ENCODE assay signal across 9 mouse cellular contexts in genomic region chr7:24482208-24483020, GRCm38 (mm10). TPM values are rescaled to one million over a fixed set of nuclear protein-coding genes. Genes with fewer than 3 reads are reported as not detected.
DNase-seq lines count a peak whose midpoint lies in the region; ATAC-seq and TF ChIP-seq lines count a peak whose summit lies in the region.
"Had no signal": no experiment of that assay in that cellular context is flagged by ENCODE, and none has a peak within 500 bp of the region (broad histone marks: within the 10 kb centered on the region; RNA-seq: fewer than 3 reads in every experiment).

No protein-coding gene starts in this region.

- peak overlapping the region; percentile 98 for H3K4me2 ChIP-seq in embryonic facial prominence, embryonic 14.5 days (ENCODE audit: low read depth, low read length)
- peak overlapping the region; percentile 98 for H3K4me2 ChIP-seq in intestine, embryonic 16.5 days (ENCODE audit: low read depth, low read length)
- H3K4me2 ChIP-seq in neural tube, embryonic 11.5 days (ENCODE audit: low read depth) = peak overlapping the region; percentile 93

- peak; percentile 6 for ATAC-seq in embryonic facial prominence, embryonic 14.5 days (ENCODE audit: low read depth)
- ATAC-seq in intestine, embryonic 16.5 days = no peak; the same call in none of the 2 replicates
- peak; percentile 45 for ATAC-seq in neural tube, embryonic 11.5 days (ENCODE audit: insufficient read depth, low FRiP score, low TSS enrichment)

- no peak for DNase-seq in layer of hippocampus, adult 2 months (ENCODE audit: low spot score in 2 of 2)
- DNase-seq in layer of hippocampus, adult 11-12 months (ENCODE audit: low spot score) = no peak
- DNase-seq in embryonic facial prominence, embryonic 14.5 days (ENCODE audit: low spot score) = no peak
- peak; percentile 42 for DNase-seq in neural tube, embryonic 11.5 days (ENCODE audit: low spot score)
- no peak for DNase-seq in left cerebral cortex, adult 18-20 months (ENCODE audit: low spot score in 2 of 2)
- no peak for DNase-seq in layer of hippocampus, adult 18-20 months (ENCODE audit: low spot score in 2 of 2)
- no peak for DNase-seq in right cerebral cortex, postnatal 36 days (ENCODE audit: low spot score in 2 of 2)

- no peaks in the 10 kb centered on the region for H3K9me3 ChIP-seq in embryonic facial prominence, embryonic 14.5 days (ENCODE audit: control insufficient read depth, low read length)
- 0 out of 2 replicates have a peak, but pooled peaks cover 5% of the 10 kb centered on the region for H3K9me3 ChIP-seq in intestine, embryonic 16.5 days (ENCODE audit: control insufficient read depth, low read length)
- H3K9me3 ChIP-seq in neural tube, embryonic 11.5 days (ENCODE audit: control insufficient read depth, low read length) = no peaks in the 10 kb centered on the region

- peak overlapping the region; percentile 80 for H3K27ac ChIP-seq in layer of hippocampus, adult 2 months
- no peak overlapping the region for H3K27ac ChIP-seq in embryonic facial prominence, embryonic 14.5 days (replicated peaks; ENCODE audit: low read depth, low read length)
- no peak overlapping the region for H3K27ac ChIP-seq in intestine, embryonic 16.5 days (ENCODE audit: low read length)
- H3K27ac ChIP-seq in neural tube, embryonic 11.5 days (ENCODE audit: low read depth, low read length) = peak overlapping the region; percentile 60; the same call in 1 of the 2 replicates

- H3K4me3 ChIP-seq in layer of hippocampus, adult 2 months = peak overlapping the region; percentile 83
- H3K4me3 ChIP-seq in embryonic facial prominence, embryonic 14.5 days (ENCODE audit: low read depth, low read length) = peak overlapping the region; percentile 65
- peak overlapping the region; percentile 67 for H3K4me3 ChIP-seq in intestine, embryonic 16.5 days (ENCODE audit: low read length)
- peak overlapping the region; percentile 70 for H3K4me3 ChIP-seq in neural tube, embryonic 11.5 days (ENCODE audit: low read depth, low read length)

- H3K36me3 ChIP-seq in embryonic facial prominence, embryonic 14.5 days (ENCODE audit: control insufficient read depth, insufficient read depth, low read length) = no peaks in the 10 kb centered on the region
- H3K36me3 ChIP-seq in intestine, embryonic 16.5 days (ENCODE audit: control insufficient read depth, insufficient read depth, low read length) = no peaks in the 10 kb centered on the region
- no peaks in the 10 kb centered on the region for H3K36me3 ChIP-seq in neural tube, embryonic 11.5 days (ENCODE audit: control insufficient read depth, insufficient read depth, low read length)

- H3K9ac ChIP-seq in embryonic facial prominence, embryonic 14.5 days (ENCODE audit: low read depth, low read length) = peak overlapping the region; percentile 71
- peak overlapping the region; percentile 70 for H3K9ac ChIP-seq in intestine, embryonic 16.5 days (ENCODE audit: low read depth, low read length)
- peak overlapping the region; percentile 86 for H3K9ac ChIP-seq in neural tube, embryonic 11.5 days (ENCODE audit: low read length)

- H3K4me1 ChIP-seq in embryonic facial prominence, embryonic 14.5 days (ENCODE audit: control insufficient read depth, insufficient read depth, low read length) = peaks cover 10% of the 10 kb centered on the region; the same call in 1 of the 2 replicates
- H3K4me1 ChIP-seq in intestine, embryonic 16.5 days (ENCODE audit: control insufficient read depth, insufficient read depth, low read length) = peaks cover 13% of the 10 kb centered on the region
- H3K4me1 ChIP-seq in neural tube, embryonic 11.5 days (ENCODE audit: control insufficient read depth, insufficient read depth, low read length) = peaks cover 21% of the 10 kb centered on the region

- no peak for TF ChIP-seq CTCF in layer of hippocampus, adult 2 months (conservative IDR thresholded peaks at IDR 0.05)

- 5% methylated on average over 9 of the region's 38 CpGs for WGBS in embryonic facial prominence, embryonic 14.5 days
- WGBS in intestine, embryonic 16.5 days = 3% methylated on average over 20 of the region's 38 CpGs
- WGBS in neural tube, embryonic 11.5 days = 3% methylated on average over 11 of the region's 38 CpGs

- 0 out of 2 replicates have a peak, but pooled peaks cover 18% of the 10 kb centered on the region for H3K27me3 ChIP-seq in embryonic facial prominence, embryonic 14.5 days (replicated peaks; ENCODE audit: control insufficient read depth, insufficient read depth, low read length)
- H3K27me3 ChIP-seq in intestine, embryonic 16.5 days (replicated peaks; ENCODE audit: control insufficient read depth, insufficient read depth, low read length) = peaks cover 7% of the 10 kb centered on the region; the same call in 1 of the 2 replicates
- 0 out of 2 replicates have a peak, but pooled peaks cover 2% of the 10 kb centered on the region for H3K27me3 ChIP-seq in neural tube, embryonic 11.5 days (ENCODE audit: control insufficient read depth, insufficient read depth, low read length)

RNA-seq across cellular contexts. Expression of gene Cadm4, which starts 0.6 kb away (rescaled TPM):
- 100 to 1,000 TPM; 128 to 132 TPM for total RNA-seq in layer of hippocampus, adult 2 months (2021)
- 2.6 and 2.8 TPM in 2 replicates for polyA plus RNA-seq in embryonic facial prominence, embryonic 14.5 days (2014; fragmentation: Nextera tagmentation; extraction: Ambion mirVana)
- 1.2 and 1.5 TPM in 2 replicates for polyA plus RNA-seq in intestine, embryonic 16.5 days (2015; fragmentation: Nextera tagmentation; extraction: Ambion mirVana)
- 6.9 and 8.1 TPM in 2 replicates for polyA plus RNA-seq in neural tube, embryonic 11.5 days (2014; fragmentation: Nextera tagmentation; extraction: Ambion mirVana)
- 100 to 1,000 TPM; 207 to 219 TPM for total RNA-seq in left cerebral cortex, adult 18-20 months (2021)
- 100 to 1,000 TPM; 136 to 141 TPM for total RNA-seq in layer of hippocampus, adult 18-20 months (2021)

RNA-seq across cellular contexts. Expression of gene Plaur, which starts 20.1 kb away (rescaled TPM):
- total RNA-seq in layer of hippocampus, adult 2 months (2021) = under 1 TPM; 0.23 to 0.32 TPM
- 8.0 and 12.2 TPM in 2 replicates for polyA plus RNA-seq in embryonic facial prominence, embryonic 14.5 days (2014; fragmentation: Nextera tagmentation; extraction: Ambion mirVana)
- 8.0 and 9.7 TPM in 2 replicates for polyA plus RNA-seq in intestine, embryonic 16.5 days (2015; fragmentation: Nextera tagmentation; extraction: Ambion mirVana)
- 1.5 and 2.2 TPM in 2 replicates for polyA plus RNA-seq in neural tube, embryonic 11.5 days (2014; fragmentation: Nextera tagmentation; extraction: Ambion mirVana)
- 1 to 10 TPM in 1 of 2 experiments, under 1 TPM in 1; 0.59 to 1.5 TPM for total RNA-seq in left cerebral cortex, adult 18-20 months (2021)
- under 1 TPM; 0.54 to 0.91 TPM for total RNA-seq in layer of hippocampus, adult 18-20 months (2021)

RNA-seq across cellular contexts. Expression of gene Zfp428, which starts 24.4 kb away (rescaled TPM):
- total RNA-seq in layer of hippocampus, adult 2 months (2021) = 10 to 100 TPM; 32.6 to 41.6 TPM
- polyA plus RNA-seq in embryonic facial prominence, embryonic 14.5 days (2014; fragmentation: Nextera tagmentation; extraction: Ambion mirVana) = 31.3 and 36.6 TPM in 2 replicates
- polyA plus RNA-seq in intestine, embryonic 16.5 days (2015; fragmentation: Nextera tagmentation; extraction: Ambion mirVana) = 26.3 and 26.6 TPM in 2 replicates
- 69.2 and 79.1 TPM in 2 replicates for polyA plus RNA-seq in neural tube, embryonic 11.5 days (2014; fragmentation: Nextera tagmentation; extraction: Ambion mirVana)
- total RNA-seq in left cerebral cortex, adult 18-20 months (2021) = 10 to 100 TPM; 47.7 to 49.3 TPM
- total RNA-seq in layer of hippocampus, adult 18-20 months (2021) = 10 to 100 TPM; 40.0 to 45.4 TPM

RNA-seq across cellular contexts. Expression of gene AC161166.1, which starts 29.8 kb away (rescaled TPM):
- total RNA-seq in layer of hippocampus, adult 2 months (2021) = not detected
- polyA plus RNA-seq in embryonic facial prominence, embryonic 14.5 days (2014; fragmentation: Nextera tagmentation; extraction: Ambion mirVana) = 0.19 and 0.22 TPM in 2 replicates
- 0.13 and 0.20 TPM in 2 replicates for polyA plus RNA-seq in intestine, embryonic 16.5 days (2015; fragmentation: Nextera tagmentation; extraction: Ambion mirVana)
- polyA plus RNA-seq in neural tube, embryonic 11.5 days (2014; fragmentation: Nextera tagmentation; extraction: Ambion mirVana) = 0.50 and 0.70 TPM in 2 replicates
- not detected for total RNA-seq in left cerebral cortex, adult 18-20 months (2021)
- not detected for total RNA-seq in layer of hippocampus, adult 18-20 months (2021)
- polyA plus RNA-seq: large intestine, adult 2 months had no signal

RNA-seq across cellular contexts. Expression of gene Irgc1, which starts 30.3 kb away (rescaled TPM):
- total RNA-seq in layer of hippocampus, adult 2 months (2021) = not detected
- 0.16 and 0.36 TPM in 2 replicates for polyA plus RNA-seq in embryonic facial prominence, embryonic 14.5 days (2014; fragmentation: Nextera tagmentation; extraction: Ambion mirVana)
- polyA plus RNA-seq in intestine, embryonic 16.5 days (2015; fragmentation: Nextera tagmentation; extraction: Ambion mirVana) = 0.07 TPM in 1 of 2 replicates, not detected in the other
- polyA plus RNA-seq in neural tube, embryonic 11.5 days (2014; fragmentation: Nextera tagmentation; extraction: Ambion mirVana) = not detected in 2 replicates
- under 1 TPM in 1 of 2 experiments, not detected in 1; 0.37 TPM for total RNA-seq in left cerebral cortex, adult 18-20 months (2021)
- total RNA-seq in layer of hippocampus, adult 18-20 months (2021) = not detected

Comparison
In these comparisons a context has a peak if more than half of its experiments do, and no peak if none do; other contexts are left out.
1. H3K27ac ChIP-seq: peak in layer of hippocampus, adult 2 months (single experiment) and neural tube, embryonic 11.5 days (single experiment); none in embryonic facial prominence, embryonic 14.5 days (single experiment) and intestine, embryonic 16.5 days (single experiment).
2. Peak in every context shown above with its lines, with median percentiles within 50 percentile points of each other: H3K4me3 ChIP-seq, H3K4me2 ChIP-seq and H3K9ac ChIP-seq.